Mouse (Mus musculus) R1 (cell line): Measurements from ENCODE around the gene Tha1.

ENCODE experiments used
- DNase-seq: peaks from one replicate; pipeline ENCODE4 v3.0.0-alpha.2; 2018; ENCODE audit warnings: low read depth, low spot score

The Tha1 gene

DNA sequence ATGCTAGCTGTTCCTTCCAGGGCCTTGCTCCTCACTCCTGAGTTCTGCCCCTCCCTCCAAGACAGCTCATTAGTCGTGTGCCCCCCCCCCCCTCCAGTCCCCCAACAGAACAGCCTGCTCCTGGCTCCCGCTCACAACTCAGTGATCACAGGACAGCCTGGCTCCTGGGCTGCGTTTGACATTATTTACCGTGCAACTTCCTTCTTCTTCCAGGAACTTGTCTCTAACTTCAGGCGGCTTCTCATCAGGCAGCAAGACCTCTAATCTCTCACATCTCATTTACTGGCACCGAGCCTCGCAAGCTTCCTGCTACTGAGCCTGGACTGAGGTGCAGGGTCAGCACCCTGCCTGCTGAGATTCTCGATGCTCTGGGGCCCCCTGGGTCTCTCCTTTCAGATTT lies 8.5 kb upstream of the Tha1 start:
- DNase-seq: no peak

DNA sequence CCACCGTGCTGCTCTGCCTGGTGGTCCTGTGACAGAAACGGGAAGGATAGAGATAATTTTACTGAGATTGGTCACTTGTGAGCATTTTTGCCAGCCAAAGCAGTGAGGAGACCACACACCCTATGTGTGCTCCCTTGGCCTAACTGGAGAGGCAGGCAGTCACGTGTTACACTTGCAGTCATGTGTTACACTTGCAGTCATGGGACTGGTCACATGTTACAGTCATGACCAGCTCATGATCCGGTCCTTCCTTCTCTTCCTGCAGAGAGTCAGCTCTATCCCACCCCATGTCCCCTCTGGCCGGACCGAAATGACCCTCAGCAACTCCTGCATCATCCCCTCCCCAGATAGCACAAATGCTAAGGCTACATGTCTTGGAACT lies 7.7 kb upstream of the Tha1 start:
- DNase-seq: no peak

DNA sequence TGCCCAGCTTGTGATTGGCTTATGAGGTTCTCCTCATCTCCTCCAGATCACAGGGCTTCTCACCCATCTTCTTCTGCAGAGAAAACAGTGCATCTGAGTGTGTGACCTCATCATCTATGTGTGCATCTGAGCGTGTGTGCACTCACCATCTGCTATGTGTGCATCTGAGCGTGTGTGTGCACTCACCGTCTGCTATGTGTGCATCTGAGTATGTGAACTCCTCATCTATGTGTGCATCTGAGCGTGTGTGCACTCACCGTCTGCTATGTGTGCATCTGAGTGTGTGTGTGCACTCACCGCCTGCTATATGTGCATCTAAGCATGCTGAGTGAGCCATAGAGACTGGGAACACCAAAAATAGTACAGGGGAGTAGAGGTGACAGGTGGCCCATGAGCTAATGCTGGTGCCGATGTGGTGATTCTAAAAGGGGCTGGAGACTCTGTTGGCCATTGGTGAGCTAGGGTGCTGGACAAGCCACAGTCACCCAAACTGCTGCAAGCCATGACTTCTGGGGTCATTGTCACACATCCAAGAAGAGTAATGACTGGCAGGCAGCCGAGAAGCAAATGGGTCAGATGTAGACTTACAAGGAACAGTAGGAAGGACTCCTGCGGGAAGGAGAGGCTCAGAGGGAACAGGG lies 7.2 kb upstream of the Tha1 start:
- no peak for DNase-seq

DNA sequence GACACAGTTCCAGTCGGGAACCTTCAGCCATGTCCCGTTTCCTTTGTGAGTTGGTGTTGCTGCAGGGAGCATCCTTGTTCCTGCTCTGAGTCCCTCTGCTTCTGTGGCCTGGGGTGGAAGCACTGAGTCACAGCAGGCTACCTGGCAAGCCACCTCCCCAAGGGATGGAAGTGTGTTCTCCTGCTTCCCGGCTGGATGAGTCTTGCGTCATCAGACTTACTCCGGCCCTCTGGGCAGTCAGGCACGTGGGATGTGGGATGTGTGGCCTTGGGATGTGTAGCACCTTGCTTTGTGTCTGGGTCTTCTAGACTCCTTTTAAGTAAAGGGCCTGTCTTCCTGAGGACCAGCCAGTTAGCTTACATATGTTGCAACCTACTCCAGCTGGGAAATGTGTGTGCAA lies 6.4 kb upstream of the Tha1 start:
- DNase-seq: no peak

DNA sequence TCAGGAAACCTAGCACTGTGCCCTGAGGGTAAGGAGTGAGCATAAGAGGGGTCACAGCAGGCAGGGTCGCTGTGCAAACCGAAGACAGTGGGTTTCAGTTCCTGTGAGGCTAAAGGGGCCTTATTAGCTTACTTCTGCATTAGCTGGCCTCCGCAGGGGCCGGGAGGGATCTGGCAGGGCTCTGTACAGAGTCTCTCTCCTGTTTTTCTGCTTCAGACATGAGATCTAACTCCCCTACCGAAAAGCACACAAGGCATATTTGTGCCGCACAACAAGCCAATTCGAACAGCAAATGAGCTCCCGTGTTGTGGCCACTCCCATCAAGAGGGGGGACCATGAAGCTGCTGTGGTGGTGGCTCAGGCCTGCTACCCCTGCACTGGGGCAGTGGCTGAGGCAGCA lies 5.6 kb upstream of the Tha1 start:
- DNase-seq: peak; percentile 55

DNA sequence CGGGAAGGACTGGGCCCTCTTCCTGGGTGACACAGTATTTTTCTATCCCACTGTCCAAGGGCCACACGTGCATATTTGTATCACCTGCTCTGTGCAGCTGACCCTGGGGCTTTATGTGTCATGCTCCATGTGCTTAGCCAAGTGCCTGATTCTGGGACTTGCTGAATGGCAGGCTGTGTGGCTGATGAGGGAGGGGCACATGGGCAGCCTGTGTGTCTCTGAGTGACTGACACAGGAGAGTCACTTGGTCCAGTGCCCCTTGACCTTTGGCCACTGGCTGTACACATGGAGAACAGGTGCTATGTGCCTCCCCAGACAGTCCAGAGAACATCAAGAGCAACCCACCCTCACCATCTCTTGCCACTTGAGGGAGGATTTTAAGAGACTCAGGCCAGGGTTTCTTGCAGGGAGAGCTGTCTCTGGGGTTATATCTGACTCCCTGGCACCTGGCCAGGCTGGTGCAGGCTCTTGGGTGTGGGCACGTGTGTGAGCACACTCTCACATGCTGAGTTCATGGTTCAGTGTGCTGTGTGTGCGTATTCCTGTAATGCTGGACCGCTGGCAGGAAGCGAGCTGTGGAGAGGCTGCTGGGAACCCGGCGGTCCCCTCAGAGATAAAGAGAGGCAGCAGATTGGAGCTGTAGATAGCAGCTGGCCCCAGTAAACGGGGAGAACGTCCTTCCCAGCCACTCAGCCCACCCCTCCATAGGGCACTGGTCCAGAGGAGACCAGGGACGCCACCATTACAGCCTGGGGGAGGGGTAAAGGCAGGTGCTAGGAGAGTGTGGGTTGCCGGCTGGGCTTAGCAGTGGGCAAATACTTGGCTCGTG lies 4.8 kb upstream of the Tha1 start:
- no peak for DNase-seq

DNA sequence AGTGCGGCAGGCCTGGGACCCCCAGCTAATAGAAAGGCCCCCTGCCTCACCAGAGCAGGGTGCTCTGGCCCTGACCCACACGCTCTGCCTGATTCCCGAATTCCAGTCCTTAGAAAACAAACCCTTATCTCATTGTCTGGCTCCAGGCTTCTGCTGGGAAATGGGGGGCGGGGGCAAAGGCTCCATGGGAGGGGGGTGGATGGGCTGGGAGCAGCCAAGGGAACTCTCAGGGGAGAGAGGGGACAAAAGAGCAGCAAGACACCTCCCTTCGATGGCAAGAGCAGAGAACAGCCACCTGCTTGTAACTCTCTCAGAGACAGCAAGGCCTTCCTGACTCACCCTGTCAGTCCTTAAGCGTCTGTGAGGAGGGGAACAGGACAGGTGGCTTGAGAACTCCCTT lies 2.4 kb upstream of the Tha1 start:
- DNase-seq: peak; percentile 49

DNA sequence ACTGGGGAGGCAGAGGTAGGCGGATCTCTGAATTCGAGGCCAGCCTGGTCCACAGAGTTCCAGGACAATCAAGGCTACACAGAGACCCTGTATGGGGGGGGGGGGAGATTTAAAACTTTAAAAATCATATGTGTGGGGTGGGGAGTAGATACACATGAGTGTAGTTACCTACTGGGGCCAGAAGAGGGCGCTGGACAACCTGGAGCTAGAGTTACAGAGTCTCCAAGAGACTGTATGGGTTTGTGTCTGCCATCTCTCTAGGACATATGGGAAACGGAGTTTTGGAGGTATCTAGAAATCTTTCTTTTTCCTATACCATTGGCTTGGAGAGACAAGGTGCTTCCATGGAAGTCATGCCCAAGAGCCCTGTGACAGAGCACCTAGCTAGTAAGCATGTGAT lies 1.1 kb upstream of the Tha1 start:
- DNase-seq: peak; percentile 72

DNA sequence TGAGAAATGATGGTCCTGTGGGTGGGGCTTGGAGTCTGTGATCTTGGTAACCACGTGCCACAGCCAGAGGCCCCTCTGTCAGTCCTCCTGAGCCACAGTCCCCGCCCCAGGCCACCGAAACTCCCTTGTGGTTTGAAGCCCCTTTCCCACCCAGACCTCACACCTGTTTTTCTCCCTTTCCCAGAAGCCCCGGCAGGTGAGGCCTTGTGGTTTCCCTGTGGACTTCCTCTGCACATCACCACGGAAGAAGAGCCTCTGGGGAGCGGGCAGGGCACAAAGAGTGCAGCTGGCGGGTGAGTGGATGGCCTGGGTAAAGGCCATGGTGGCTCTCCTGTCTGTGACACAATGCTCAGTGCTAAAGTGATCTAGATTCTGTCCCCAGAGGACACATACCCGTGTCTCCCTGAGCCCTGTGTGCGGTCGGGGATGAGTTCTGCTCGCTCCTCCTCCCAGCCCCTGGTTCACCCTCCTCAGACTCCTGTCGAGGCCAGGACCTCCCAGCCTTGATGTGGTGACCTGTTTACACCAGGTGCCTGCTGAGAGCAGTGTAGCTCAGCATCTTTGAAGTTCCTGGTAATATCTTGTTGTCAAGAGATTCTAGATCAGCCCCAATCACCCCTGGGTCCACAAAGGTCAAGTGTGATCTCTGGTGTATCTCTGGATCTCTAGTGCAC lies 1.2 kb downstream of the Tha1 start:
- DNase-seq: no peak

DNA sequence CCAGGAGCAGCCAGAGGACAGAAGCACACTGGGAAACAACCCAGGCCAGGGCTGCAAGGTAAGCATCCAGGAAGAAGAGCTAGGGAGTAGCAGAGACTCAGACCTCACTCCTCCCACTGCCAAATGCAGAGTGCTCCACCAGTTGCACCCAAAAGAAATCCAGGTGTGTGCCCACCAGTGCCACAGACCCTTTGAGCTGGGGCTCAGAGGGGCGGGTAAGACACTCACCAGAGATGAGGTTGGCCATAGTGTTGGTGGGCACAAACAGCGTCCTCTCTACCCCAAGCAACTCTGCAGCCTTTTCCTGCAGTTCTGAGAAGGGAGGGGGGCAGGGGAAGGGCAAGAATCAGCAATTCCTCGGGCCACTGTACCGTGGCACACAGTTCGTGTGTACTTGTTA lies 1.9 kb downstream of the Tha1 start:
- DNase-seq: no peak

DNA sequence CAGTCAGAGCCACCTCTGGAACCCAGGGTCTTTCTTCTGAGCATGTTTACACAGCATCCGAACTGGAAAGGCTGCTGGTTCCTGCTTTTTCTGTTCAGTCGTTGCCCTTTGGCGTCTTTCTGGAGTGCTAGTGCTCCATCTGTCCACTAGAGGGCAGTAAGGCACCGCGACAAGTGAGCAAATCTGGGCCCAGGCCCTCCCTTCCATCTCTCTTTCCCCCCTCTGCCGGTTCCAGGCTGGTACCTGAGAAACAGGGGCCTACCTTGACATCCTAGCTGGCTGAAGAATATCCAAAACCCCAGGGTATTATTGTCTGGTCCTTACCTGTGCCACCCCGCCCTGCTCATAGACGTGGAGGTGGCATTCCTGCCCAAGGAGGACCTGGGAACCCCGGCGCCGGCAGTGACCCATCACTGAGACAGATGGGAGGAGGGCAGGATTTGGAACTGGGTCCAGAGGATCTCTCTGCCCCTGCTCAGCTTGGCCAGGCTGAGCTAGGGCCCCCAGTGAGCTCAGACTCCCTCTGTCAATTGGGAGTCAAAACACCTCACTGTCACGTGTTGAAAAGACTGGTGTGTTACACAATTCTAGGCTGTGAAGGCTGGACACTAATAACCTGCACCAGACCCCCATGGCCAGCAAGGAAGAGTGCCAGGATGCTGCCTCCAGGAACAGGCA lies 2.5 kb downstream of the Tha1 start:
- peak; percentile 85 for DNase-seq

DNA sequence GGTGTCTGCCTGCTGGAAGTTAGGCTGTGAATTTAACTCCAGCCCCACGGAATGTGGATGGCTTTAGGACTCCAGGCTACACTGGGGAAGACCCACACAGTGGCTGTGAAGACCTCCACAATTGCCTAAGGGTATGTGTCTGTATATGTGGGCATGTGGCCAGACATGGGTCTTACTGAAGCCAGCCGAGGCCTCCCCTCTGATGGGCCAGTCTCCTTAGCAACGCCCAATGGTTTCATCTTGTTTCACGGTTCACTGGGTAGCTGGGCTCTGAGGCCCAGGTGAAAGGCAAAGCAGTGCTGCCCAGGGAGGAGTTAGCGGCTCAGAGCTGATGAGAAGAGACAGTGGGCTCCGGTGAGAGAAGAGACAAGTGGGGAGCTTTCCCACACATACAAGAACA lies 7.3 kb downstream of the Tha1 start:
- DNase-seq: no peak

DNA sequence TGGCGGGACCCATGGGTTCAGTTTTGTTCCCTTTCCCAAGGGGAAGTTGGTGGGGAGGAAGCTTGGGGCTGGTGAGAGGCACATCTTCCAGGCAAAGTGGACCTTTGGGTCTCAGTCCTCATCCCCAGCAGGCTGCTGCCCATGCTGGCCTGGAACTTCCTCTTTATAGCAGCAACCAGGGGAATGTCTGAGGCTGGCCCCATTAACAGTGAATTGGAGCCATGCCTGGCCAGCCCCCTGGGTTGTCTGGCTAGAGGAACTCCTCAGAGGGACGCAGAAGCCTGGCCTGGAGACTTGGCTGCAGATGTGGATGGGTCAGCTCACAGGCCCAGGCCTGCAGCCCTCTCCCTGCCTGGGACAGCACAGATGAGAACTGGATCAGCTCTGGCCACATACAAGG lies 8.5 kb downstream of the Tha1 start:
- DNase-seq: no peak

DNA sequence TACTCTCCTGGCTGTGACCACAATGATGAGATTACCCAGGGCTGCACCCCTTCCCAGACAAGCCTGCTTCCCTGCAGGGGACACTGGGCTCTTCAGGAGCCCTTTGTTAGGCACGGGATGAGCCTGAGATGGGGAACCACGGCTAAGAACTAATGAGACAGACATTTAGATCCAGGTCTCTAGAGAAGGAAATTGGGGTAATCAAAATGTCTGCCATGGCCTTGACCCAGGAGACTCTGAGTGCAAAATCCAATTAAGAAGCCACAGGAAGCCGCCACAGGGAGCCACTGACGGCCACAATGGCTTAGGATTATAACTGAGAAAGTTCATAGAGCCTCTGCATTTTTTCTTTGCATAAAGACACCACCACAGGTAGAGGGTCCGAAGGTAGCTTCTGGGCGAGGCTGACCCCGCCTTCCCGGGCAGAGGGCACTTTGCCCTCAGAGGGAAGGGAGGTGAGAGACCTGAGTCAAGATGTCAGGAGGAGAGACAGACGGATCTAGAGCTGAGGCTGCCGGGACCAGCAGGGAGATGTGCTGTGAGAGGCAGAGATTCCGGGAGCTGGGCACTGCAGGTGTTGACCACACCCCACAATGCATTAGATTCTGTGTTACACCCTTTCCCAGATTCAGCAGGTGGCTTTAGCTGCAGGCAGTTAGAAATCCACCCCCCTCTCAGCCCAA lies 10.0 kb downstream of the Tha1 start:
- DNase-seq: peak; percentile 87

DNA sequence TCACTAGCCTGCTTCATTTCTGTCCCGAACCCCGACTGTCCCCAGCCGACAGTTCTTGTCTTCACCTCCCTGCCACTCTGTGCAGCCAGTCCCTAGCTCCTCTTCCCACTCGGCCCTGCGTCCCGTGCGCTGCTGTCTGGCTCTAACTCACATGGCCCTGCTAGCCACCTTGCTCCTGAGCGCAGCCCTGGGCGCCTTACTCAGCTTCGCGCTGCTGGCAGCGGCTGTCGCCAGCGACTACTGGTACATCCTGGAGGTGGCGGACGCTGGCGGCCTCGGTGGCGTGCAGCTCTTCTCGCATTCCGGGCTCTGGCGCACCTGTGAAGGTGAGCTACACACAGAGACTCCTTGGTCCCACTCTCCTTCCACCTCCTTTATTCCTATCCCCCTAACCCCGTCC lies 12.7 kb downstream of the Tha1 start, which contains the start of gene Tmem235:
TSS of gene Tmem235 (plus strand) at position 152 of the 400 bp plus-strand sequence.
- no peak for DNase-seq

DNA sequence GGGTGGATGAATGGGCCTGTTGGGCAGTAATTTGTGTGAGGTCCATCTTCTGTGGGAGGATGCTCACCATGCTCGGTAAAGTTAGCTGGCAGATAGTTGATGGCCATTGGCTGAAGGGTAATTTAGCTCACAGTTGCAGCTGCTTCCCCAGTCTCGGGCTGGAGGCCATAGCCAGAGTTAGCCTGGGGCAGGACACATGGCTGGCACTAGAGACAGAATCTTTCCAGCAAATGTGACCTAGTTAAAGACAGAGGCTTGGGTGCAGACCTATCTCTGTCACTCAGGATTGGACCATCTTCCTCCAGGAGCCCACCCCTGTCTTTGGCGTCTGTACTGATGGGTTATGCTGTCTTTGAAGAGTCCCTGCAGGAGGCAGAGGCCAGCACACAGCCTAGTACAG lies 14.9 kb downstream of the Tha1 start:
- DNase-seq: no peak

DNA sequence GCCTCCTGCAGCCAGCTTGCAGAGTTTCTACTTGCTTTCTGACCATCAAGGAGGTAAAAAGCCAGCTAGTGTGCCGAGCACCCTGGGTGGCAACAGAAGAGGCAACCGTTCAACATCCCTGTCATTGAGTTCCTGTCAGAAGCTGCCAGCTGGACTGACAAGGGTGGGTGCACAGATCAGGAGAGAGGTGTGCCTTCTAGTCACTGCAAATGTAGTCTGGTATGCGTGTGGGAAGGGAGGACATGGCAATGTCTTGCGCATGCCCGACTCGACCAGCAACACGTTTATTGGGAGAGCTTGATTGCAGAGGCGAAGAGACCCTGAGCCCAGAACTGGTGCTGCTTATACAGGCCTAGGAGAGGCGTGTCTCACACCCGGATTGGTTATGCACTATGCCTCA lies 15.8 kb downstream of the Tha1 start:
- peak; percentile 62 for DNase-seq

DNA sequence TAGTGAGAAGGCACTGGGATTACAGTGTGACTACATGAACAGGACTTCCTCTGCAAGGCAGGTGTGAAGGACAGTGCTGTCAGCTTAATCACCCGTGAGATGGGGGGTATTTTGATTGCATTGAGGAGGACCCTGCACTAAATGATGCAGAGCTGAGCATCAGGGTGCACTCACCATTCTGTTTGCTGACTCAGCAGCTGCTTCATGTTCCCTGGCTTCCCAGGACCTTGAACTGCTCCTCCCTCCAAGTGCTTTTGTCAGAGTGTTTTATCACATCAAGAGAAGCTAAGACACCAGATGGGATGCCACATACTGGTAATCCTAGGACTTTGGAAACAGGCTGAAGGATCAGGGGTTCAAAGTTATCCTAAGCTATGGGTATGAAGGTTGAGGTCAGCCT lies 17.3 kb downstream of the Tha1 start:
- DNase-seq: no peak

DNA sequence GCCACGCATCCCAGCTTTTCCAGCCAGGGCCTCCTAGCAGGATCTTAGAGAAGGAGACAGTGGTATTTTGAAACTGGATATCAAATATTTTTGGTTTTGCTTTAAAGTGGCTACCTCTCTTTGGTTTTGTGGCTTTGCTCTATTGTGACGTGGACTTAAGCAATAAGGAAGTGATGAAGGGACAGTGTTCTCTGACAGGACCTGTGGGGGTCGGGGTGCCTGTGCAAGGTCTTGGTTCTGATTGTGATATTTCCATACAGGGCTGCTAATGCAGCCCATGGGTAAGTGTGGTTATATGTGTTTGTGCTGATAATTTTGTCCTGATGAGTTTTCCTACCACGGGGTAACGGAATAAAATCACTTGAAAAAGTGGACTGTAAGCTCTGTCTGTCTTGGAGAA lies 17.9 kb downstream of the Tha1 start:
- DNase-seq: no peak

DNA sequence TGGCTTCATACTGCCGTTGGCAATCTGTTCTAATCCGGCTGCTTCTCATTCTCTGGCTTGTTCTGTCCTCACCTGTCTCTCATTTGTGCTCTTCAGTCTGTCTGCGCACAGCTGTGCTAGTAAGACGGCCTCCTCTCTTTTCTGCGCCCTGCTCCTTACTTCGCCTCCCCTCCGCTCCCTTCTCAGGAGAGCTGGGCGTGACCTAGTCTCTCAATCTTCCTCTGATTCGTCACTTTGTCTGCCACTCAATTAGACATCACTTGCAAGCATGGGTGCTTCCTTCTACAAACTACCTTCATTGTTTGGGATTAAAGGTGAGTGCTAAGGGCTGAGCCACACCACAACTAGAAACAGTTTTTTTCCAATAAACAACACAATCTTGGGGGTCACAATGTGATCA lies 19.0 kb downstream of the Tha1 start:
- peak; percentile 92 for DNase-seq

DNA sequence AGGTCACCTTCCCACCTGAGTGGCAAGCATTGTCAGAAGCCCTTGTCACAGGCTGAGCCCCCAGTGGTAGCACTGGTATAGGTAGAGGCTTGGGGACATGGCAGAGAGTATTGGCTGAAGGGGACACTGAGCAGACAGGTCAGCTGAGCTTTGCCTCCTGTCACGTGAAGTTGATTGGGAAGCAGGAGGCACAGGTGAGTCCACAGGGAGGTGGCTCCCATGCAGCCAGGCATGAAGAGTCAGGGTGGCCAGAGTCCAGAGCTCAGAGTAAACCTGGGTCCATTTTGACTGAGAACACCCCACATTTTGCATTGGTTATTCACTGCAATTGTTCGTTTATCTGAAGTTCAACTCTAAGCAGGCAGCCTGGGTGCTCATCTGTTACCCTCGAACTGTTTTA lies 20.4 kb downstream of the Tha1 start:
- DNase-seq: no peak
